Mouse (Mus musculus) liver, postnatal 0 days (tissue): ENCODE data around the gene Abhd10.
A peak's percentile ranks its signal among the peaks of the same experiment; 100 is the strongest.

Experiments
- CTCF ChIP-seq: sonication (generic); IDR thresholded peaks from 2 replicates; pipeline ENCODE4 v1.5.1; 2016; ENCODE audit warnings: antibody characterized with exemption, low read depth
- EP300 ChIP-seq: IDR thresholded peaks from 2 replicates; pipeline ENCODE4 v1.6.1; 2016; ENCODE audit warnings: antibody characterized with exemption, low read depth, mild to moderate bottlenecking

GRCm38 (mm10) chr16:45786639-45787038 lies 43.9 kb upstream of the Abhd10 start:
- peak; percentile 61 for TF ChIP-seq CTCF
- no peak for TF ChIP-seq EP300
